Mouse (Mus musculus): ENCODE measurements around the gene Loxl1.

DNA sequence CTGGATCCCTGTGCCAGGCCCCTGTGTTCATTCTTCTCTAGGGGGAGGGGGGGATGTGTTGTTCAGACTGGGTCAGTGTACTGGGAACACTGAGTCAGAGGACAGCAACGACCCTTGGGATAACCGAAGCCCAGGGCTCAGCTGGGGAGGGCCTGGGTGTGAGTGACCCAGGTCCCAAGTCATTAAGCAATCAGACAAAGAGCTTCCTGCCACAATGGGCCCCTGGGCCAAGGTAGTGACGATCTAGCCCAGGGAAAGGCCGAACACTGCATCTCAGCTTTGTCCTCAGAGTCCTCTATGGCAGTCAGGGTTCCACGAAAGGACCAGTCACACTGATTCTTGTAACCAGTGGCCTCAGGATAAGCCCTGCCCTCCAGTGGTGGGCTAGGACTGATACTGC is 9.9 kb downstream of the Loxl1 start:
- TF ChIP-seq POLR2A (IDR thresholded peaks at IDR 0.05; ENCODE audit: low read depth, low read length) (no peak), ZNF384 (IDR thresholded peaks at IDR 0.05; ENCODE audit: low read depth, low read length) (no peak)

All from CH12.LX (cell line).